Mouse (Mus musculus): ENCODE results near the gene Thbs1.
"Not testable (repeated sequence)": the region's sequence is repeated elsewhere in the genome, so short reads cannot be mapped to it uniquely, and the experiment has no call there.

The Thbs1 gene

DNA sequence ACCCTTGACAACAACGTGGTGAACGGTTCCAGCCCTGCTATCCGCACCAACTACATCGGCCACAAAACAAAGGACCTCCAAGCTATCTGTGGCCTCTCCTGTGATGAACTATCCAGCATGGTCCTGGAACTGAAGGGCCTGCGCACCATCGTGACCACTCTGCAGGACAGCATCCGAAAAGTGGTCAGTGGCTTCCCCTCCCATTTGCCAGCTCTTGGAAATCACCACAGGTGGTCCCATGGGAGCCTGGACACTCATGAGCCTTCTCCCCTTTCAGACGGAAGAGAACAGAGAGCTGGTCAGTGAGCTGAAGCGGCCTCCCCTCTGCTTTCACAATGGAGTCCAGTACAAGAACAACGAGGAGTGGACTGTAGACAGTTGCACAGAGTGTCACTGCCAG is 3.0 kb downstream of the Thbs1 start:
- DNase-seq = no peak

DNA sequence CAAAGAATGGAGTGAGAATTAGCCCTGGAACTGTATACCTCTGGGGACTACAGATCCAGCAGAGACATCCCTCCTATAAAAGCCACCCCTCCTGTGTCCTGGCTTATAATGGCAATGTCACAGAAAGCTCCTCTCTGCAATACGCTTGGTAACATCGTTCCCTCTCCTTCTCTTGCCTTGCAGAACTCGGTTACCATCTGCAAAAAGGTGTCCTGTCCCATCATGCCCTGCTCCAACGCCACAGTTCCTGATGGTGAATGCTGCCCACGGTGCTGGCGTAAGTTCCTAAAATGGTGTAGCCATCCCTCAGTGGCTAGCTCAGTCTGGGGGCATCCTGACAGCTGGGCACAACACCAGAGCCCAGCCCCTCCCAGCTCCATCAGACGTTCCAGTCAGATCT is 4.0 kb downstream of the Thbs1 start:
- no peak for DNase-seq

DNA sequence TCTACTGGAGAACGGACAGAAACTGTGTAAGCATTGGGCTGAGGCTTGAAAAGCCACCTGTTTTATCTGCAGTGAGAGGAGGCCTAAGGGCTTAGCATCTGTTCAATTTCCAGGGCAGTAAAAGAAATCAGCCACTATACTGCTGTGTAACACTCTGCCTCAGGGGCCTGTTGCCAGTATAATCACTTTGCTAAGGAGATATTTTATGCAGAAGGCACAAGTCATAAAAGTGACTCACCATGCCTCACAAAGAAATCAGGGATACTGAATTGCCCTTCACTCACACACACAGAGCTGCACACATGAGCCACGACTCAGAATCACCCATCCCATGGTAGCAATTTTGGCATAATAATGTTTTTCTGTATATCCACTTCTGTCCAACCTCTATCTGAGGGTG is 4.5 kb downstream of the Thbs1 start:
- DNase-seq = no peak

DNA sequence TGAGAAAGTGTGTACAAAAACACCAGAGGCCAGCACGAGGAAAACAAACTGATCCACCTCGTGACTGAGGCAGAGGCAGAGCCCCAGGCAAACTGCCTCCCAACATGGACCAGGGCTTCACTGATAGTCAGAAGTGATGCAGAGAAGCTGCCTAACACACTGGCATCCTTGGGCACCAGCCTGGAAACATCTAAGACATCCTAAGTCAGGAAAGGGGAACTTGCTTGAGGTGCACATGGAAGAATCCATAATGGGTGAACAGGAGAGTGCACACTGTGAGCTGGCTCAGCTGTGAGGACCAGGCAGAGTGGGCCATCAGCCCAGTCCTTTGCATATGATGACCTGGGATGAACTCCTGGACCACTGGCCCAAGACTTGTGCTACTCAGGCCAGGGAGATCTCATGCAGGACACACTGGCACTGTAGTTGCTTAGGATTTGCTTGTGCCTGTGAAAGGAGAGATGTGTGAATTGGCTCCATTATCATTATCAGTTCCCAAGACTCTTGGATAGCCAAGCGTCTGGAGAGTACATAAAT is 5.1 kb downstream of the Thbs1 start:
- DNase-seq = no peak

DNA sequence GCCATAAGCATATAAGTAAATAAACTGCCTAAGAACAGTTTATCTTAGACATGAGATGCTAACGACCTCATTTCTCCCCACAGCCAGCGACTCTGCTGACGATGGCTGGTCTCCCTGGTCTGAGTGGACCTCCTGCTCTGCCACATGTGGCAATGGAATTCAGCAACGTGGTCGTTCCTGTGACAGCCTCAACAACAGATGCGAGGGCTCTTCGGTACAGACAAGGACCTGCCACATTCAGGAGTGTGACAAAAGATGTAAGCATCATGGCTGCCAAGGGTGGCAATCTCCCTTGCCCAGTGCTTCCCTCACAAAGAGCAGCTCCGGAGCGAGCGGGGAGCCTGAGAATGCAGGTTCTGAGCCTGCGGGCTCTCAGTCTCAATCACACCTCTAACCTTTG is 5.7 kb downstream of the Thbs1 start:
- no peak for DNase-seq

DNA sequence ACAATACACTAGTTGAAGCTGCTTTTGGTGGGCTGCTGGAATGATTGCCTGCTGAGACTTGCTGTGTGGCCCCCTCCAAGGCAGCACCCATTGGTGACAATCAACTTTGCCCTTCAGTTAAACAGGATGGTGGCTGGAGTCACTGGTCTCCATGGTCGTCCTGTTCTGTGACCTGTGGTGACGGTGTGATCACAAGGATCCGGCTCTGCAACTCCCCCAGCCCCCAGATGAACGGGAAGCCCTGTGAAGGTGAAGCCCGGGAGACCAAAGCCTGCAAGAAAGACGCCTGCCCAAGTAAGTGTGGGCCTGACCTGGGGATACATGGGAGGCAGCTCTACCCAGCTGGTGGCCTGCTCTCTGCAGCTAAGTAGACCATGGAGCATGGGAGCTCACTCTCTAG is 6.4 kb downstream of the Thbs1 start:
- no peak for DNase-seq

- no peak for DNase-seq
These were observed 6.8 kb downstream of the Thbs1 start for GRCm38 (mm10) chr2:118118515-118118914.

DNA sequence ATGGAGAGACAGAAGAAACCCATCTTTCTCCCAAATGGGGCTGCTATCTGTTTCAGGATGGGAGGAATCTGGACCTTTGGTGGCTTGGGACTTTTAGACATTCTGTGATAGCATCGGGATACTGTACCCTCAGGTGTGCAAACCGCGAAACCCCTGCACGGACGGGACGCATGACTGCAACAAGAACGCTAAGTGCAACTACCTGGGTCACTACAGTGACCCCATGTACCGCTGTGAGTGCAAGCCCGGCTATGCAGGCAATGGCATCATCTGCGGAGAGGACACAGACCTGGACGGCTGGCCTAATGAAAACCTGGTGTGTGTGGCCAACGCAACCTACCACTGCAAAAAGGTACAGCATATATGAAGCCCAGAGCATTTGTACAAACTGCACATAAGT is 8.0 kb downstream of the Thbs1 start:
- no peak for DNase-seq

GRCm38 (mm10) chr2:118120095-118120494 is 8.4 kb downstream of the Thbs1 start:
- no peak for DNase-seq

GRCm38 (mm10) chr2:118120751-118121150 is 9.1 kb downstream of the Thbs1 start:
- no peak for DNase-seq

GRCm38 (mm10) chr2:118122291-118122690 is 10.6 kb downstream of the Thbs1 start:
- no peak for DNase-seq

- DNase-seq = no peak
These were observed 12.1 kb downstream of the Thbs1 start for GRCm38 (mm10) chr2:118123743-118124142.

- no peak for DNase-seq
These were observed 12.8 kb downstream of the Thbs1 start for GRCm38 (mm10) chr2:118124437-118124836.

GRCm38 (mm10) chr2:118125211-118125939 is 13.7 kb downstream of the Thbs1 start:
- no peak for DNase-seq

- DNase-seq = no peak
These were observed 14.3 kb downstream of the Thbs1 start for GRCm38 (mm10) chr2:118125943-118126470.

DNA sequence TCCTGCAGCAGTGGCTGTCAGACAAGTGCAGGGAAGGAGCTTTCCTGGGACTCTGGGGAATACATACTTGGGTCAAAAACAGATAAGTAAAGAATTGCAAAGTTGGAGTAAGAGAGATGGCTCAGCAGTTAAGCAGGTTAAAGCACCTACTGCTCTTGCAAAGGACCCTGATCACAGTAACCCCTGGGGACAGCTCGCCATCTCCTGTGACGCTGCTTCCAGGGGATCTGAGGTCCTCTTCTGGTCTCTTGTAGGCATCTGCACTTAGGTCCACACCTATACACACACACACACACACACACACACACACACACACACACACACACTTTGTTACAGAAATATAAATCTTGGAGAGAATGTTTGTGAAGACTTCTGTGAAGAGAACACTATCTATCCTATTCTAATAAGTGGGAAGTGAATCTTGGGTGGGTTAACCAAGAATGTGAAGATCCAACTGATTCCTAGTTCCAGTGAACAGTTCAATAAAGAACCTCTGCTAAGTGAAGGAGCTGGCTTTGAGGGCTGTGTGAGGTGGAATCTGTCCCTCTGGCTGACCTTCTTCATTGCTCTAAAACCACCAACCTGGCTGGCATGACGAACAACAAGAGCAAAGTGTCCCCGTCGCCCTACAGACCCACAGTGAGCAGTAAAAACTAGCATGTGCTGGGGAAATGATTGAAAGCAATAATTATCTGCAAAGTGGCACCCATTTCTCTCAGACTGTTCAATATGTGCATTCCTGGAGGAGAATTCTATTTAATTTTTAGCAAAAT is 16.0 kb downstream of the Thbs1 start:
- DNase-seq = no peak

- DNase-seq = no peak
These were observed 16.6 kb downstream of the Thbs1 start for GRCm38 (mm10) chr2:118128313-118128712.

GRCm38 (mm10) chr2:118137071-118137470 is 25.4 kb downstream of the Thbs1 start:
- DNase-seq = no peak

DNA sequence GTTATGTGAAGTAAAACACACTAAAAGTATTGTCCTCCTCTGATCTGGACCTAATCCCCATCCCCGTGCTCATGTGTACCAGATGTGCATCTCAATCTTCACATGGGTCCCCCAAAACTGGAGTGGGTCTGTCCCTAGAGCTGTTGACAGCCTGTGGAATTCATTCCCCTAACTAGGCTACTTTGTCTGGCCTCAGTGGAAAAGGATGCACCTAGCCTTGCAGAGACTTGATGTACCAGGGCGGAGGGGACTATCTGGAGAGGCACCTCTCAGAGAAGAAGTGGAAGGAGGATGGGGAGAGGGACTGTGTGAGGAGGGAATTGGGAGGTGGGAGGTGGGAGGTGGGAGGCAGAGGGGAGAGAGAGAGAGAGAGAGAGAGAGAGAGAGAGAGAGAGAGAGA is 26.1 kb downstream of the Thbs1 start:
- no peak for DNase-seq

GRCm38 (mm10) chr2:118139261-118139660 is 27.6 kb downstream of the Thbs1 start:
- no peak for DNase-seq

DNA sequence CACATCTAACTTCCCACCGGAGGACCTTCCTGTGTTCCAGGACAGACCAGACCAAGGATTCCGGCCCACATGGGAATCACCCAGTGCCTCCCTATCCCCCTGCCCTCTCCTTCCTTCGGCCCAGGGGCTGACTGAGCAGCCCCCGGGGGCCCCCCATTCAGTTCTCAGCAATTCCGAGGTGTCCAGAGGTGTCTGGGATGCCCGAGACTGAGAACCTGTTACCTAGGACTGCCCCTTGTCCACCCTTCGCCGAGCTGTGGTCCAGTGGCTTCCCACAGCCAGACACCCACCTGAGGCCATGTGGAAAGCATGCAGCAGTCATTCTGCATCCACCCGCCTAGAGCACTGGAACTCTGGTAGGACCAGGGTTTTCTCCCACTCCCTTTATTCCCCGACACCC is 30.0 kb downstream of the Thbs1 start:
- no peak for DNase-seq

DNA sequence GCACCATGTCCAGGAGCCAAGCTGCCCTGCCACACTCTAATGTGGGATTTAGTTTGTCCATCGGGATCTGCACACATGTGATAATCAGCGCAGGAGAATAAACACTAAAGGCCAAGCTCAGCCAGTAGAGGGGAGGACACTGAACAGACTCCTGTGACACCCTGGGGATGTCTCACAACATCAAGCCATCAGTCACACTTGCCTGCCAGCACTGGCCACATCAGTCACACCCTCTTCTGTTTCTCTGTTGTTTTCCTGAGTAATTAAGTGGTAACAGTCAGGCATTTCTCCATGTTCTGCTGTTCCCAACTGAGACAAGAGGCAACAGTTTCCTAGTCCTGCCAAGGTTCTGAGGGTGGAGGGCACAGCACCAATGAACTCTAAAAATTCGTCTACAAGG is 36.1 kb downstream of the Thbs1 start:
- DNase-seq = not testable (repeated sequence)

DNA sequence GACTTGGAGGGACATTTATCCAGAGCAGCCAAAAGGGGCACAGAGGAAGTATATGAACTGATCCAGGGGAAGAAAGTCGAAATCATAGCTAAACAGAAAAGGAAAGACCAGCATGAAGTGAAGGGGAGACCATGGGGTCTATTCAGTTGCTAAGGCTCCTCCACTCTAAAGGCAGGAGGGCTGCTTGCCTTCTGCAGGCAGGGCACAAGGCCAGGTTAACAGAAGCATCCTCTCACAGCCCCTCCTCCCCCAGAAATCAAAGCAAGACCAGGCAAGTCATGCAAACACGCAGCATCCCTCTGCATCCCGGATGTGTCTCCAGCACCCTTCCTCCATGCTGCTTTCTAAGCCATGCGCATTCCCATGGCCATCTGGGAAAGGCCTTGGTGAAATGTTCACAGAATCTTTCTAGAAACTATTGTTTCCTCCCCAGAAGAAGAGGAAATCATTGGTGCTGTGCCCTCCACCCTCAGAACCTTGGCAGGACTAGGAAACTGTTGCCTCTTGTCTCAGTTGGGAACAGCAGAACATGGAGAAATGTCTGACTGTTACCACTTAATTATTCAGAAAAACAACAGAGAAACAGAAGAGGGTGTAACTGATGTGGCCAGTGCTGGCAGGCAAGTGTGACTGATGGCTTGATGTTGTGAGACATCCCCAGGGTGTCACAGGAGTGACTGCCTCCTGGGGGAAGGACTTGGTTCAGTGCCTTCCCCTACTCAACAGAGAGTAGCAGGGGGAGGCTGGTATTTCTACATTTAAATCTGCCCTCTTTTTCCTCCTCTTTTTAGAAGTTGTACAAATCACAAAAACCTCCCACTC is 36.9 kb downstream of the Thbs1 start:
- DNase-seq = no peak

Data from cerebellum, adult 11 months (tissue).